Mouse (Mus musculus) lung, postnatal 0 days (tissue): ENCODE results near the gene Cyp11a1. TPM values are rescaled to one million over a fixed set of nuclear protein-coding genes. Genes with fewer than 3 reads are reported as not detected.
A peak's percentile ranks its signal among the peaks of the same experiment; 100 is the strongest.

Source experiments
- ATAC-seq: fragments of 200-750 bp; cut with Nextera tagmentation; 2 replicates; pipeline ENCODE4 v1.8.0; 2017; ENCODE audit warnings: moderate library complexity
- DNase-seq: peaks from one replicate; pipeline ENCODE4 v3.0.0-alpha.2; 2016; ENCODE audit warnings: low spot score
- H3K27ac ChIP-seq: fragments of 300-500 bp; sonication (generic); 2 replicates; pipeline ENCODE4 v1.5.1; 2014; ENCODE audit warnings: antibody characterized with exemption, mild to moderate bottlenecking, low read length, mixed read lengths
- H3K27me3 ChIP-seq: fragments of 300-500 bp; sonication (generic); replicated peaks from 2 replicates; pipeline ENCODE4 v1.6.1; 2014; ENCODE audit warnings: low read length, mixed read lengths; ENCODE audit not compliant: insufficient read depth
- H3K36me3 ChIP-seq: fragments of 300-500 bp; sonication (generic); 2 replicates; pipeline ENCODE4 v1.6.1; 2014; ENCODE audit warnings: low read length, mixed read lengths; ENCODE audit not compliant: insufficient read depth
- H3K4me1 ChIP-seq: fragments of 300-500 bp; sonication (generic); 2 replicates; pipeline ENCODE4 v1.6.1; 2014; ENCODE audit warnings: antibody characterized with exemption, low read depth, low read length, mixed read lengths; ENCODE audit not compliant: insufficient read depth
- H3K4me2 ChIP-seq: fragments of 300-500 bp; sonication (generic); replicated peaks from 2 replicates; pipeline ENCODE4 v1.6.1; 2014; ENCODE audit warnings: low read depth, mild to moderate bottlenecking, low read length, moderate library complexity, mixed read lengths
- H3K4me3 ChIP-seq: fragments of 300-500 bp; sonication (generic); 2 replicates; pipeline ENCODE4 v1.5.1; 2014; ENCODE audit warnings: low read depth, low read length
- H3K9ac ChIP-seq: fragments of 300-500 bp; sonication (generic); replicated peaks from 2 replicates; pipeline ENCODE4 v1.6.1; 2014; ENCODE audit warnings: low read depth, mild to moderate bottlenecking
- H3K9me3 ChIP-seq: fragments of 300-500 bp; sonication (generic); 2 replicates; pipeline ENCODE4 v1.6.1; 2016; ENCODE audit warnings: low read length, mixed read lengths
- CTCF ChIP-seq: IDR thresholded peaks from 2 replicates; pipeline ENCODE4 v1.5.1; 2016; ENCODE audit warnings: antibody characterized with exemption, mild to moderate bottlenecking
- EP300 ChIP-seq: IDR thresholded peaks from 2 replicates; pipeline ENCODE4 v1.6.1; 2016; ENCODE audit warnings: antibody characterized with exemption, mild to moderate bottlenecking, control low read depth
- WGBS: fragments of 180-500 bp; shearing (Covaris S2); extraction: QIAGEN DNeasy Blood & Tissue Kit; methylation state at CpG from one replicate; pipeline ENCODE4 v1.1.7; 2014; 5-methylcytosine and 5-hydroxymethylcytosine counted together
- polyA plus RNA-seq: library from polyadenylated mRNA; unstranded; fragments of >200 nt; fragmentation: Nextera tagmentation; extraction: Ambion mirVana; gene quantifications from 2 replicates; pipeline ENCODE4 v1.2.1, GENCODE M21; 2015

Gene Cyp11a1
- 1.2 and 1.3 TPM in 2 replicates for polyA plus RNA-seq

DNA sequence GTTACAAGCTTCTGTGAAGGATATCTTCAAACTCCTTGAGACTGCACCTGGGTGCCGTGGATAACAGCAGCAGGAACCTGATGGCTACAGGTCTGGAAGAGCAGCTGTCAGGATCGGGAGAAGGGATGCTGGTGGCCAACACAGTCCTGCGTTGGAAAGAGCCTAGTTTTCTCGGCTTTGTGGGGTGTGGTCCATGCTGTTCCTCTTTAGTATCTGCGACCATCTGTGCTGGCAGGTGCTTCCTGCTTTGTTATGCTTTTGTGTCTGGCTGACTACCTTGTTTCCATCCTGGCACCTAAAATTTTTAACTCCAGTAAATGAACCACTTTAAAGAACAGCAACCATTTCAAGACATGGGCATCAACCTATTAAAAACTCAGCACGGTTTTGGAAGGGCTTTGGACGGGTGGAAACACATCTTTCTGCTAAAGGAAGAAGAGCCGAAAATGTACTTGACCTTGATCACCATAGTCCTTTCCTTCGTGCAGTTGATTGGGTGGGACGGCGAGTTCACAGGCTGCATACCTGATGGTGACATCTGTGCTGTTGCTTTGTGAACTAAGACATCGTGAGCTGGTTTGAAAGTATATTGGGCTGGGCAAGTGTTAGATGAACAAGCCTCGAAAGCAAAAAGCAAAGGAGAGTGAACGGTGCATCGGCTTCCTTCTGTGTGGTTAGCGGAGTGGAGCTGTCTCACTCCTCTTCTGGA lies at the start of gene Cyp11a1:
Cyp11a1 (plus strand) TSS at position 659 of the 709 bp plus-strand sequence.
- H3K27me3 ChIP-seq: no peaks in the 10 kb centered on the region
- H3K4me3 ChIP-seq: no peak within 1 kb of the TSS
- H3K9ac ChIP-seq: no peak within 1 kb of the TSS
- H3K36me3 ChIP-seq: no peaks in the 10 kb centered on the region
- 74% methylated on average over 16 of the region's 16 CpGs for WGBS
- no peak for ATAC-seq
- no peaks in the 10 kb centered on the region for H3K9me3 ChIP-seq
- TF ChIP-seq EP300 (no peak), CTCF (no peak)
- no peak within 1 kb of the TSS for H3K27ac ChIP-seq
- H3K4me1 ChIP-seq: no peaks in the 10 kb centered on the region
- no peak within 1 kb of the TSS for H3K4me2 ChIP-seq
- DNase-seq: no peak

GRCm38 (mm10) chr9:57956838-57957236 lies 49.4 kb upstream of the Cyp11a1 start:
- H3K27me3 ChIP-seq: no peaks in the 10 kb centered on the region
- no peak for TF ChIP-seq EP300
- TF ChIP-seq CTCF: no peak
- H3K4me1 ChIP-seq: no peaks in the 10 kb centered on the region
- no peak overlapping the region for H3K27ac ChIP-seq
- no peaks in the 10 kb centered on the region for H3K9me3 ChIP-seq
- H3K36me3 ChIP-seq: no peaks in the 10 kb centered on the region; the same call in none of the 2 replicates
- no peak for DNase-seq
- ATAC-seq: no peak
- WGBS: 65% methylated on average over 5 of the region's 5 CpGs
- H3K4me3 ChIP-seq: no peak overlapping the region
- no peak overlapping the region for H3K9ac ChIP-seq
- no peak overlapping the region for H3K4me2 ChIP-seq

- TF ChIP-seq EP300: no peak
- TF ChIP-seq CTCF: no peak
- 57% methylated on average over 1 of the region's 1 CpGs for WGBS
- Histone ChIP-seq H3K4me3 (no peak overlapping the region), H3K4me1 (no peaks in the 10 kb centered on the region), H3K9ac (no peak overlapping the region), H3K36me3 (no peaks in the 10 kb centered on the region; the same call in none of the 2 replicates), H3K9me3 (no peaks in the 10 kb centered on the region), H3K4me2 (no peak overlapping the region), H3K27me3 (no peaks in the 10 kb centered on the region), H3K27ac (no peak overlapping the region)
- ATAC-seq: no peak; the same call in 1 of the 2 replicates
- DNase-seq: no peak
Measured at GRCm38 (mm10) chr9:57958615-57959014, 47.6 kb upstream of the Cyp11a1 start.

DNA sequence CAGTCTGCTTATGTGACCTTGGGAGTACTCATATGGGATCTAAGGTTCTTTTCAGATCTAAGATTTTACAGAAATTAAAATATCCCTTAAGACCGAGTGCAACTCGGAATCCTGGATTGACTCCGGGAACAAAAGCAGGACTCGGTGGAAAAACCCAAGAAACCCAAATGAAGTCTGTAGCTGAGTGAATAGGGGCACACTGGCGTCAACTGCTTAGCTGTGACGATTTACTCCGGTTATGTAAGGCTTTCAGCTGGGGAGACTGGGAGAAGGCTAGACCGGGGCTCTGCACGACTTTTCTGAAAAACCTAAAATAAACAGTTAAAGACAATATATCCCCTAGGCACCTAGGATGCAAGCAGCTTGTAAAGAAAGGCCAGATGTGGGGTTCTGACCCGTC lies 46.8 kb upstream of the Cyp11a1 start:
- 55% methylated on average over 10 of the region's 10 CpGs for WGBS
- DNase-seq: no peak
- Histone ChIP-seq H3K36me3 (no peaks in the 10 kb centered on the region; the same call in none of the 2 replicates), H3K9me3 (no peaks in the 10 kb centered on the region), H3K9ac (no peak overlapping the region), H3K4me2 (no peak overlapping the region), H3K27me3 (no peaks in the 10 kb centered on the region), H3K27ac (no peak overlapping the region), H3K4me3 (no peak overlapping the region), H3K4me1 (no peaks in the 10 kb centered on the region)
- ATAC-seq: no peak
- TF ChIP-seq EP300 (no peak), CTCF (no peak)

DNA sequence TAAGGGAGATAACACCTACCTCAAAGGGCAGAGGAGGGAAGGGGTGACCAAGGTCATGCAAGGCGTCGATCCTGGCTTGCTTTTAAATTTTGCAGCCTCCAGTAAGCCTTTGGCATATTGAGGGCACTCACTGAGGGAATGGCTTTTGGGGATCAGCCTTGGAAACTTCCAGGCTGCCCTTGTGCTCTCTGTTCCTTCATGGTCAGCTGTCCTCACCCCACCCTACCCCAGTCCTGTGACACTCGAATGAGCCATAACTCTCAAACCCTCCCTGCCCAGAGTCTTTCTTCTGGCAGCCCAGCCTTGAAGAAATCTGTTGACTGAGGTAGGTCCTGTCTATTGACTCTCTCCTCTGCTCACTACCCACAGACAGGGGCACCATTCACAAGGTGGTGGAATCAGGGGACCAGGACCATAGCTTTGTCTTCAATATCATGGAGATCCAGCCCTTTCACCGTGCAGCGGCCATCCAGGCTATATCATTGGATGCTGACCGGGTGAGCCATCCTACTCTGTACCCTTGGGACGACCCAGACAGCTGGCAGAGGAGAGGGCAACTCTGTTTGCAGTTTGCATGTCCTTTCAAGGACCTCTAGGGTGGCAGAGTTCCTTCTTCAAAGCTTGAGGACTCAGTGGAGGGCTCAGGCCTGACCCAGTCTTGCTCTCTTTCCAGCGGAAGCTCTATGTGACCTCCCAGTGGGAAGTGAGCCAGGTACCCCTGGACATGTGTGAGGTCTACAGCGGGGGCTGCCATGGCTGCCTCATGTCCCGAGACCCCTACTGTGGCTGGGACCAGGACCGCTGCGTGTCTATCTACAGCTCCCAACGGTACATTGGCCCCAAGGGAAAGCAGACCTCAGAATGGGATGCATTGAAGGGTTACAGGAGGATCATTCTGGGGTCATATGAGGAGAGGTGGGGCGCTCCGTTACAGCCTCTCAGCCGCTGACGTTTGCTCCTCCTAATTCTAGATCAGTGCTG lies 46.0 kb upstream of the Cyp11a1 start:
- no peak for TF ChIP-seq EP300
- TF ChIP-seq CTCF: no peak
- Histone ChIP-seq H3K36me3 (no peaks in the 10 kb centered on the region; the same call in none of the 2 replicates), H3K4me3 (no peak overlapping the region), H3K27ac (no peak overlapping the region), H3K4me2 (no peak overlapping the region), H3K9me3 (no peaks in the 10 kb centered on the region), H3K9ac (no peak overlapping the region), H3K4me1 (no peaks in the 10 kb centered on the region), H3K27me3 (no peaks in the 10 kb centered on the region)
- ATAC-seq (no peak), DNase-seq (no peak)
- 72% methylated on average over 17 of the region's 17 CpGs for WGBS

DNA sequence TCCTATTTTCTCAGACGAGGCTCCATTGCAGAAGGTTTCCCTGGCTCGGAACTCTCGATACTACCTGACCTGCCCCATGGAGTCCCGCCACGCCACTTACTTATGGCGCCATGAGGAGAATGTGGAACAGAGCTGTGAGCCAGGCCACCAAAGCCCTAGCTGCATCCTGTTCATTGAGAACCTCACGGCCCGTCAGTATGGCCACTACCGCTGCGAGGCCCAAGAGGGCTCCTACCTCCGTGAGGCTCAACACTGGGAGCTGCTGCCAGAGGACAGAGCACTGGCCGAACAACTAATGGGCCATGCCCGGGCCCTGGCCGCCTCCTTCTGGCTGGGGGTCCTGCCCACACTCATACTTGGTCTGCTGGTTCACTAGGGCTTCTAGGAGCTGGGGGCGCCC lies 45.0 kb upstream of the Cyp11a1 start:
- 84% methylated on average over 15 of the region's 15 CpGs for WGBS
- no peak overlapping the region for H3K4me3 ChIP-seq
- H3K9ac ChIP-seq: no peak overlapping the region
- no peaks in the 10 kb centered on the region for H3K36me3 ChIP-seq
- no peaks in the 10 kb centered on the region for H3K27me3 ChIP-seq
- no peak overlapping the region for H3K4me2 ChIP-seq
- TF ChIP-seq EP300 (no peak), CTCF (no peak)
- H3K27ac ChIP-seq: peak overlapping the region; percentile 73
- H3K4me1 ChIP-seq: no peaks in the 10 kb centered on the region
- DNase-seq: no peak
- no peaks in the 10 kb centered on the region for H3K9me3 ChIP-seq
- ATAC-seq: no peak
